Mouse (Mus musculus): ENCODE results near the gene Depdc7. TPM values are rescaled to one million over a fixed set of nuclear protein-coding genes. Genes with fewer than 3 reads are reported as not detected.

The Depdc7 gene
- polyA plus RNA-seq, 1 experiment from 2014 or later: 1.6 TPM

GRCm38 (mm10) chr2:104711585-104712485 is 30.8 kb downstream of the Depdc7 start, which contains the start of gene Tcp11l1:
Gene Tcp11l1, minus strand, starts transcription at chr2:104712169.
- peak within 1 kb of the TSS; percentile 69 for H3K4me2 ChIP-seq
- H3K9me3 ChIP-seq: no peaks in the 10 kb centered on the region
- H3K36me3 ChIP-seq: 0 out of 2 replicates have a peak, but pooled peaks cover 3% of the 10 kb centered on the region
- H3K4me1 ChIP-seq (replicated peaks): peaks cover 32% of the 10 kb centered on the region
- peak within 1 kb of the TSS; percentile 91 for H3K9ac ChIP-seq
- peak; percentile 95 for ATAC-seq (ENCODE audit: low read depth)
- WGBS: under 1% methylated on average over 94 of the region's 99 CpGs
- peak within 1 kb of the TSS; percentile 76 for H3K4me3 ChIP-seq
- H3K27me3 ChIP-seq: no peaks in the 10 kb centered on the region
- H3K27ac ChIP-seq (replicated peaks): peak within 1 kb of the TSS; percentile 92

GRCm38 (mm10) chr2:104710670-104711370 is 31.9 kb downstream of the Depdc7 start:
- H3K9ac ChIP-seq: peak overlapping the region; percentile 91
- peak; percentile 4; the same call in 1 of the 2 replicates for ATAC-seq (ENCODE audit: low read depth)
- peak overlapping the region; percentile 92 for H3K27ac ChIP-seq (replicated peaks)
- peaks cover 10% of the 10 kb centered on the region for H3K36me3 ChIP-seq
- WGBS: 21% methylated on average over 6 of the region's 6 CpGs
- peak overlapping the region; percentile 76 for H3K4me3 ChIP-seq
- H3K4me1 ChIP-seq (replicated peaks): peaks cover 32% of the 10 kb centered on the region
- H3K9me3 ChIP-seq: no peaks in the 10 kb centered on the region
- no peaks in the 10 kb centered on the region for H3K27me3 ChIP-seq
- H3K4me2 ChIP-seq: peak overlapping the region; percentile 69

GRCm38 (mm10) chr2:104709786-104710337 is 32.8 kb downstream of the Depdc7 start:
- H3K4me2 ChIP-seq: peak overlapping the region; percentile 69; the same call in 1 of the 2 replicates
- 62% methylated on average over 6 of the region's 6 CpGs for WGBS
- no peak for ATAC-seq (ENCODE audit: low read depth)

GRCm38 (mm10) chr2:104704355-104704754 is 38.3 kb downstream of the Depdc7 start:
- peaks cover 34% of the 10 kb centered on the region for H3K36me3 ChIP-seq
- no peaks in the 10 kb centered on the region for H3K27me3 ChIP-seq
- H3K27ac ChIP-seq (replicated peaks): no peak overlapping the region
- H3K4me2 ChIP-seq: no peak overlapping the region
- H3K4me1 ChIP-seq (replicated peaks): no peaks in the 10 kb centered on the region
- H3K4me3 ChIP-seq: no peak overlapping the region
- WGBS: 84% methylated on average over 3 of the region's 3 CpGs
- no peak overlapping the region for H3K9ac ChIP-seq
- no peak for ATAC-seq (ENCODE audit: low read depth)
- H3K9me3 ChIP-seq: no peaks in the 10 kb centered on the region

More at GRCm38 (mm10) chr2:104709786-104710337, 32.8 kb downstream of the Depdc7 start:
- H3K27me3 ChIP-seq: no peaks in the 10 kb centered on the region
- no peak overlapping the region for H3K4me3 ChIP-seq
- H3K9me3 ChIP-seq: no peaks in the 10 kb centered on the region
- H3K36me3 ChIP-seq: peaks cover 20% of the 10 kb centered on the region
- H3K9ac ChIP-seq: no peak overlapping the region
- no peak overlapping the region for H3K27ac ChIP-seq (replicated peaks)
- H3K4me1 ChIP-seq (replicated peaks): peaks cover 32% of the 10 kb centered on the region

- H3K27me3 ChIP-seq: no peaks in the 10 kb centered on the region
- peaks cover 39% of the 10 kb centered on the region for H3K36me3 ChIP-seq
- H3K4me3 ChIP-seq: no peak overlapping the region
- no peaks in the 10 kb centered on the region for H3K9me3 ChIP-seq
- H3K9ac ChIP-seq: no peak overlapping the region
- no peaks in the 10 kb centered on the region for H3K4me1 ChIP-seq (replicated peaks)
- ATAC-seq (ENCODE audit: low read depth): no peak
- H3K27ac ChIP-seq (replicated peaks): no peak overlapping the region
- H3K4me2 ChIP-seq: no peak overlapping the region
- 62% methylated on average over 3 of the region's 3 CpGs for WGBS
Observed at GRCm38 (mm10) chr2:104703158-104703557, 39.5 kb downstream of the Depdc7 start.

GRCm38 (mm10) chr2:104699659-104700058 is 43.0 kb downstream of the Depdc7 start:
- ATAC-seq (ENCODE audit: low read depth): no peak
- 89% methylated on average over 11 of the region's 11 CpGs for WGBS
- no peak overlapping the region for H3K4me2 ChIP-seq
- no peaks in the 10 kb centered on the region for H3K27me3 ChIP-seq
- no peak overlapping the region for H3K27ac ChIP-seq (replicated peaks)
- no peaks in the 10 kb centered on the region for H3K9me3 ChIP-seq
- no peak overlapping the region for H3K9ac ChIP-seq
- no peaks in the 10 kb centered on the region for H3K4me1 ChIP-seq (replicated peaks)
- peaks cover 30% of the 10 kb centered on the region for H3K36me3 ChIP-seq
- no peak overlapping the region for H3K4me3 ChIP-seq

- no peak for ATAC-seq (ENCODE audit: low read depth)
- H3K4me1 ChIP-seq (replicated peaks): no peaks in the 10 kb centered on the region
- no peak overlapping the region for H3K27ac ChIP-seq (replicated peaks)
- H3K9me3 ChIP-seq: no peaks in the 10 kb centered on the region
- 79% methylated on average over 2 of the region's 2 CpGs for WGBS
- no peak overlapping the region for H3K4me2 ChIP-seq
- no peak overlapping the region for H3K4me3 ChIP-seq
- no peak overlapping the region for H3K9ac ChIP-seq
- H3K36me3 ChIP-seq: peaks cover 4% of the 10 kb centered on the region
- no peaks in the 10 kb centered on the region for H3K27me3 ChIP-seq
Observed at GRCm38 (mm10) chr2:104692551-104692950, 50.1 kb downstream of the Depdc7 start.

- H3K9me3 ChIP-seq: no peaks in the 10 kb centered on the region
- H3K27me3 ChIP-seq: no peaks in the 10 kb centered on the region
- ATAC-seq (ENCODE audit: low read depth): no peak
- 85% methylated on average over 4 of the region's 4 CpGs for WGBS
- no peaks in the 10 kb centered on the region for H3K4me1 ChIP-seq (replicated peaks)
- H3K4me2 ChIP-seq: no peak overlapping the region
- H3K4me3 ChIP-seq: no peak overlapping the region
- no peak overlapping the region for H3K27ac ChIP-seq (replicated peaks)
- no peaks in the 10 kb centered on the region for H3K36me3 ChIP-seq
- H3K9ac ChIP-seq: no peak overlapping the region
Observed at GRCm38 (mm10) chr2:104690720-104691119, 52.0 kb downstream of the Depdc7 start.

GRCm38 (mm10) chr2:104688724-104689123 is 54.0 kb downstream of the Depdc7 start:
- ATAC-seq (ENCODE audit: low read depth): no peak
- 75% methylated on average over 8 of the region's 8 CpGs for WGBS
- Histone ChIP-seq H3K27ac (replicated peaks) (no peak overlapping the region), H3K4me3 (no peak overlapping the region), H3K4me2 (no peak overlapping the region), H3K4me1 (replicated peaks) (no peaks in the 10 kb centered on the region; the same call in 1 of the 2 replicates), H3K9me3 (no peaks in the 10 kb centered on the region), H3K36me3 (peaks cover 8% of the 10 kb centered on the region), H3K27me3 (no peaks in the 10 kb centered on the region), H3K9ac (no peak overlapping the region)

GRCm38 (mm10) chr2:104688321-104688720 is 54.4 kb downstream of the Depdc7 start:
- H3K4me2 ChIP-seq: no peak overlapping the region

GRCm38 (mm10) chr2:104687261-104687660 is 55.4 kb downstream of the Depdc7 start:
- H3K9me3 ChIP-seq: no peaks in the 10 kb centered on the region
- no peak for ATAC-seq (ENCODE audit: low read depth)
- H3K4me1 ChIP-seq (replicated peaks): no peaks in the 10 kb centered on the region; the same call in 1 of the 2 replicates
- H3K27me3 ChIP-seq: no peaks in the 10 kb centered on the region
- peaks cover 22% of the 10 kb centered on the region for H3K36me3 ChIP-seq
- H3K27ac ChIP-seq (replicated peaks): no peak overlapping the region
- no peak overlapping the region for H3K9ac ChIP-seq
- no peak overlapping the region for H3K4me3 ChIP-seq
- 82% methylated on average over 3 of the region's 3 CpGs for WGBS
- H3K4me2 ChIP-seq: no peak overlapping the region

More at GRCm38 (mm10) chr2:104688321-104688720, 54.4 kb downstream of the Depdc7 start:
- Histone ChIP-seq H3K27ac (replicated peaks) (no peak overlapping the region), H3K36me3 (peaks cover 12% of the 10 kb centered on the region), H3K9me3 (no peaks in the 10 kb centered on the region), H3K4me1 (replicated peaks) (no peaks in the 10 kb centered on the region; the same call in 1 of the 2 replicates), H3K4me3 (no peak overlapping the region), H3K9ac (no peak overlapping the region), H3K27me3 (no peaks in the 10 kb centered on the region)
- WGBS: 87% methylated on average over 3 of the region's 3 CpGs
- no peak for ATAC-seq (ENCODE audit: low read depth)

- H3K36me3 ChIP-seq: peaks cover 41% of the 10 kb centered on the region
- H3K9ac ChIP-seq: no peak overlapping the region
- no peaks in the 10 kb centered on the region; the same call in 1 of the 2 replicates for H3K4me1 ChIP-seq (replicated peaks)
- no peaks in the 10 kb centered on the region for H3K27me3 ChIP-seq
- H3K9me3 ChIP-seq: no peaks in the 10 kb centered on the region
- H3K4me3 ChIP-seq: no peak overlapping the region
- no peak overlapping the region for H3K4me2 ChIP-seq
- H3K27ac ChIP-seq (replicated peaks): no peak overlapping the region
- ATAC-seq (ENCODE audit: low read depth): peak; percentile 81
- 6% methylated on average over 13 of the region's 13 CpGs for WGBS
Observed at GRCm38 (mm10) chr2:104685418-104685817, 57.3 kb downstream of the Depdc7 start.
